Mouse (Mus musculus) small intestine, adult 2 months (tissue): ENCODE results near the gene Clca1.
"Not testable (repeated sequence)": the region's sequence is repeated elsewhere in the genome, so short reads cannot be mapped to it uniquely, and the experiment has no call there.

Source experiments
- CTCF ChIP-seq: fragments of 200-500 bp; IDR thresholded peaks from 2 replicates; pipeline ENCODE4 v1.5.1; 2012; ENCODE audit warnings: low read depth, mild to moderate bottlenecking, control low read depth, inconsistent platforms, low read length, moderate library complexity, mixed read lengths; ENCODE audit not compliant: insufficient replicate concordance, insufficient read length; ENCODE audit errors: extremely low read depth
- POLR2A ChIP-seq: fragments of 200-500 bp; IDR thresholded peaks from 2 replicates; pipeline ENCODE4 v1.6.1; 2012; ENCODE audit warnings: low read depth, mild to moderate bottlenecking, control low read depth, inconsistent platforms, low read length, moderate library complexity

GRCm38 (mm10) chr3:145055138-145055537 is 22.6 kb upstream of the Clca1 start:
- TF ChIP-seq POLR2A, CTCF: not testable (repeated sequence)
